Mouse (Mus musculus): ENCODE results near the gene Golga4.

DNA sequence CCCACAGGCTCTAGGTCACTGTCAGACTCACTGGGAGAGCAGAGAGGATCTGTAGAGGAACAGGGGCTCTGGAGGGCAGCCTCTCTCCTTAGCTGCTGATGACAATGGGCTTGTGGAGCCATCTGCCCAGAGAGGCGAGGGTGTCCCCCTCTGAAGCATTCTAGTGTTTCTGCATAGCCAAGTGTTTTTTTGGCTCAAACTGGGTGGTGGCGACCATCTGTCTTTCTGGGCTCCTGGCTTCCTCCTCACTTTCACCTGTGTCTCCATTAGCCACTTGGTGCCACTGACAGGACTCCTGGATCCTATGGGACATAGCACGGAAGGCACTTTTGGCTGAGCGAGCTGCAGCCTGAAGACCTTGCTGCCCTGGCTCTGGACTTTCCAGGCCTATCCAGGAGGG is 65.6 kb downstream of the Golga4 start:
- TF ChIP-seq GATA1 (IDR thresholded peaks at IDR 0.05; ENCODE audit: borderline replicate concordance, low read length): no peak
- TF ChIP-seq FLI1 (IDR thresholded peaks at IDR 0.05; ENCODE audit: low read length): no peak
